Mouse (Mus musculus): Measurements from ENCODE around the gene Zfp988. TPM values are rescaled to one million over a fixed set of nuclear protein-coding genes. Genes with fewer than 3 reads are reported as not detected.

The Zfp988 gene
- polyA plus RNA-seq, 2 experiments from 2014 or later: 0.61 to 1.1 TPM

Other genes starting within 250 kb of the Zfp988 start
- 10 to 100 TPM in 1 of 2 experiments, 1 to 10 TPM in 1; 5.4 to 10.4 TPM for gene Zfp991, start 173.6 kb upstream of the Zfp988 start, polyA plus RNA-seq (2017; shearing (Covaris generic))
- gene Zfp978, start 55.6 kb downstream of the Zfp988 start, polyA plus RNA-seq (2017; shearing (Covaris generic)): not detected
- under 1 TPM; 0.52 to 0.77 TPM for gene Zfp982, start 186.7 kb downstream of the Zfp988 start, polyA plus RNA-seq (2017; shearing (Covaris generic))
- gene Gm16503, start 234.5 kb downstream of the Zfp988 start, polyA plus RNA-seq (2017; shearing (Covaris generic)): under 1 TPM; 0.18 to 0.19 TPM
- gene Zfp985, start 247.6 kb downstream of the Zfp988 start, polyA plus RNA-seq (2017; shearing (Covaris generic)): 1 to 10 TPM in 1 of 2 experiments, under 1 TPM in 1; 0.57 to 1.3 TPM